Mouse (Mus musculus): ENCODE measurements around the gene Crtc1.

Crtc1 gene

DNA sequence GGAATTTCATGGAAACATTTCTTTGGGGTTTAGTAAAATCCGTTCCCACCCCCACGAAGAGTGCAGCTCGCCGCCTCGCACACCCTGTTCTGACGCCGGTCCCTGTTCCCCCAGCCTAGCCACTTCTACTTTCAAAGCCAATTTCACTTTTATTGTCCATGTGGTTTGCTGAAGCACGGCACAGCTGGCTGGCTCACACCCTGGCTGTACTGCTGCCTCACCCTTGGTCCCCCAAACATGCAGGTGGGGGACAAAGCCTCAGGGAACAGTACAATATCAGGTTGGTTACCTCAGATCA is 23.1 kb upstream of the Crtc1 start:
- DNase-seq (ENCODE audit: low spot score in 2 of 2), result no peak

DNA sequence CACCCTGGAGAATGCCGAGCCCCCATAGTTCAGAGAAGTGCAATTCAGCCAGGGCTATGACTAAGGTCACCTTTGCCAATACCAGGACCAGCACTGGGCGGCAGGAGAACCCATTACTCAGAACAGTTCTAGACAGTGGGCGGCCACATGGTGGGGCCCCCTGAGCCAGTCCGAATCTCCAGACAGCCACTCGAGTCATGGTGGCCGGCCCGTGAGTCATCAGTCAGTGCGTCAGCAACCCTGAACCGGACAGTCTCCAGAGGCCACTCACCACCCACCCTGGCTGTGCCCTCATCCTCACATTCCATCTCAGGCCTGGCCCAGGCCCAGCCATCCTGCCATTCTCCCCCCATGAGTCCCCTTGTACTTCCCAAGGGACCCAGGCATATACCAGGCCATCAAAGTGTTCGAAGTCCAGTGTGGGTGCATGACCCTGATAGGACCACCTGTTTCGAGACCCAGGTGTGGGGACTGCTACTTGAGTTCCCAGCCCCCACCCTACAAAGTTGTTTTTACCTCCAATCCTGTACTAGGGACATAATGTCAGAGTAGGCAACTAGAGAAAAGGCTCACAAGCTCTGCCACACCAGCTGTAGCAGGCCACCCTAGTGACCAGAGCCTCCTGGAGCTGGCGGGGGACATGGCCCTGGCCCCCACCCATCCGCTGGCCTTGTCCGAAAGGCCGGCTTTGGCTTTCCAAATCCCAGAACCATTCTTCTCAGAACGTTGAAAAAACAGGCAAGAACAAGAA is 22.6 kb upstream of the Crtc1 start:
- no peak for DNase-seq (ENCODE audit: low spot score in 2 of 2)

DNA sequence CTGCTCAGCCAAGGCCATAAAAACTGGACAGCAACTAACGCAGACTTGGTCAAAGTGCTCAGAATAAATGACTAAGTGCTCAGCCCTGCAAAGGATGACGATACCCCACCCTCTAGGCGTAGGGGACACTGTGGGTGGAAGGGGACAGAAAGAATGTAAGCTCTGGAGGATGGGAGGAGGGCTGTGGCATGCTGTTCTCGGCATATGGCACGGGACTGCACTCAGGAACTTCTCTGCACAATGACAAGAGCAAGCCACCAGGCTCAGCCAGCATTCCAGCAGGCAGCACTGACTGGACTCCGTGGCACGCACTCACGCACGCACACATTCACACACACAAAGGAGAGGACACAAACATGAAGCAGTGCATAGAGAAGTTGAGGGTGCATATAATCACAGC is 21.2 kb upstream of the Crtc1 start:
- DNase-seq (ENCODE audit: low spot score in 2 of 2), result no peak

DNA sequence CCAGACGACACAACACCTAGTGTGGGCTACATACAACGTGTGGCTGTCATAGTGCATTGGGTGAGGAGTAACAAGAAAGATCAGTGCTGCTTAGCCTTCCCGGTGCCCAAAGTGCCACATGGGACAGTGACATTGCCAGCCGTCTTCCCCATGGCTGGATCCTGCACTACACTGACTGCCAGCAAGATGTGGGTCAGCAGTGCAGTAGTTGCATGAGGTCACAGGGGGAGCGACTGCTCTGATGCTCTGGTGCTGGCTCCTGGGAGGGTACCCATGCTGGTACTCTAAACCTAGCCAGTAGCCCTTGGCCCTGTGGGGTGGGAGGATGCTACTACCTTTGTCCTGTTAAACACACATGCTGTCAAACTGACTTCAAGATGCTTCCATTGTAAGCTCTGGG is 20.8 kb upstream of the Crtc1 start:
- DNase-seq (ENCODE audit: low spot score in 2 of 2), result no peak

DNA sequence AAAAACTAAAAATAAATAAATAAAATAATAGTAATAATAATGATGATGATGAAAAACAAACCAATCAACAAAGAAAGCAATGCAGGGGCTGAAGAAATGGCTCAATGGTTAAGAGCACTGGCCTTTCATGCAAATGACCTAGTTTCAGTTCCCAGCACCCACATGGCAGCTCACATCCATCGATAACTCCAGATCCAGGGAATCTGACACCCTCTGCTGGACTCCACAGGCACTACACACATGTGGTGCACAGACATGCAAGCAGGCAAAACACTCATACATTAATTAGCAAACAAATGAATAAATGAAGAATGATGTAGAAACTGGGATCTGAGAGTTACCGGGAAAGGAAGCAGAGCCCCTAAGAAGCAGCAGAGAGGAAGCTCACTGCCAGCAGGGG is 20.3 kb upstream of the Crtc1 start:
- DNase-seq (ENCODE audit: low spot score in 2 of 2), result no peak

- no peak for DNase-seq (ENCODE audit: low spot score in 2 of 2)
These were observed 19.1 kb upstream of the Crtc1 start for GRCm38 (mm10) chr8:70458462-70458861.

DNA sequence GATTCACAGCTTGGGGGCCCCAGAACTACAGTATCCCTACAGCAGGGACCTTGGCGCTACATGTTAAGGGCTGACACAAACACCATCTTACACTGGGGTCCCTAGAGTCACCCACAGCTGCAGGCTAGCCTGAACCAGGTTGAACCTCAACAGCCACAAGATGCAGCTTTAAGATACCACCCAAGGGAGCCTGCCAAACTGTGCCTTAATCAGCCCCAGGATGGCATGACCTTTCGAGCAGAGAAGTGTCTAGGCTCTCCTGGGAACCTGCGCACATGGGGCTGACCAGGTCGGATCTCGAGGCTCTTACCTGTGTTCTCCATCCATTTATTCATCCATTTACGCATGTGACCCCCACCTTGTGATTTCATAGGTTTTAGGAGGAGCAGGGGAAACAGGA is 18.5 kb upstream of the Crtc1 start:
- no peak for DNase-seq (ENCODE audit: low spot score in 2 of 2)

GRCm38 (mm10) chr8:70456996-70457395 is 17.6 kb upstream of the Crtc1 start:
- no peak for DNase-seq (ENCODE audit: low spot score in 2 of 2)

DNA sequence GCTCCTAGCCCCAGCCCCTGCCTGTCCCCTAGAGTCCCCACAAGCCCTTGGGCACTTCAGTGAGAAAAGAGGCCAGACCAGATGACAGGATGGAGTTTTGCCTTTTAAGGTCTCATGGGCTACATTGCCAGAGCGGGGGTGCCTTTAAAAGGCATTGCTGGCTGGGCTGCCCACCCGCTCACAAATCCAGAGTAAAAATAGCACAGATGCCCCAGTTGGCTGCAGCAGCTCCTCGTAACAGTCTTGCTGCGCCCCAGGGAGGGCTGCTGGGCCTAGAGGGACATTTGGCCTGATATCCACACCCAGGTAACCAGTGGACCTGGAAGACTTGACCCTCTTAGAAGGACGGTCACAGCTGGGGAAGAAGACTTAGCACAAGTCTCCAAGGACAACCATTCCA is 14.5 kb upstream of the Crtc1 start:
- DNase-seq (ENCODE audit: low spot score in 2 of 2), result no peak

- DNase-seq (ENCODE audit: low spot score in 2 of 2), result no peak
These were observed 13.0 kb upstream of the Crtc1 start for GRCm38 (mm10) chr8:70452196-70452966.

- DNase-seq (ENCODE audit: low spot score in 2 of 2), result peak in 1 of 2 experiments; percentile 40
These were observed 8.5 kb upstream of the Crtc1 start for GRCm38 (mm10) chr8:70447639-70448420.

DNA sequence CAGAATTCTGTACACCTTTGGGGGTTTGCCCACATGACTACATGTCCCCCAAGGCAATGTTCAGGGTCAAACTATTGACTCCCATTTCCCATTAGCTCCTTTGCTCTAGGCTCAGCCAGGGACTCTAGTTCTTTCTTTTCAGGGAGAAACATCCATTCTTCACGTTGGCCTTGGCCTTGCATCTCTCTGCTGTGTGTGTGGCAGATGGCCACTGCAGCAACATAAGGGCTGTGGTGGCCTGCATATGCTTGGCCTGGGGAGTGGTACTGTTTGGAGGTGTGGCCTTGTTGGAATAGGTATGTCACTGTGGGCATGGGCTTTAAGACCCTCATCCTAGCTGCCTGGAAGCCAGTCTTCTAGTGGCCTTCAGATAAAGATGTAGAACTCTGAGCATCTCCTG is 6.6 kb upstream of the Crtc1 start:
- DNase-seq (ENCODE audit: low spot score in 2 of 2), result no peak

DNA sequence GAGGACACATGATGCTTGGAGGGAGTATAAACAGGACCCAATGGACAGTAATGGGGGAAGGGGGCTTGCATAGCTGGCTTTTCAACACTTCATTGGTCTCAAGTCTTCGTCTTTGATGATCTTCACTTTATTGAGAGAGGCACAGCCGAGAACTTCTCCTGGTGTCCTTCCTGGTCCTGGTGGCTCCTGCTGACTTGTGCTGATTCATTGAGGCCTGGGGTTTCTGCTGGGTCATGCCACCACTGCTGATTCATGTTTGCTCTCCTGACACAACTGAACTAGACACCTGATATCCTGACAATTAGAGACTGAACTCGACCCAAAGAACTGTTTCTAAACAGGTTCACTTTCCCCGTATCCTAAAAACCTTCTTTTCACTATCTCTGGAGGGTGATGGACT is 3.9 kb upstream of the Crtc1 start:
- no peak for DNase-seq (ENCODE audit: low spot score in 2 of 2)

GRCm38 (mm10) chr8:70441565-70441964 is 2.2 kb upstream of the Crtc1 start:
- DNase-seq (ENCODE audit: low spot score in 2 of 2), result no peak

- no peak for DNase-seq (ENCODE audit: low spot score in 2 of 2)
These were observed 867 bp upstream of the Crtc1 start for GRCm38 (mm10) chr8:70440246-70440645.

DNA sequence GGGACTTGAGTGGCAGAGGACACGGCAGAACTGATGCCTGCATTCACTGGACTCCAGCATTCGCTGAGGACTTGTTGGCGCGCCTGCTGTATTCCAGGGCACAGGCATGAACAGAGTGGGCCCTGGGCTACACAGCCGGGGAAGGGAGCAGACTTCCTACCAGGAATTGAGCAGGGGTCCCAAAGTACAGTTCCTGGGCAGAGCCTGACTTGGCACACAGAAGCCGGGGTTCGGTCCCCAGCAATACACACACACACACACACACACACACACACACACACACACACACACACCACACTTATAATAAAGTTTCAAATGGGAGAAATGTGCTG is 435 bp upstream of the Crtc1 start:
- DNase-seq (ENCODE audit: low spot score in 2 of 2), result no peak

GRCm38 (mm10) chr8:70438423-70438822 is 956 bp downstream of the Crtc1 start:
- DNase-seq (ENCODE audit: low spot score in 2 of 2), result no peak

GRCm38 (mm10) chr8:70435156-70435555 is 4.2 kb downstream of the Crtc1 start:
- no peak for DNase-seq (ENCODE audit: low spot score in 2 of 2)

GRCm38 (mm10) chr8:70432991-70433536 is 6.3 kb downstream of the Crtc1 start:
- DNase-seq (ENCODE audit: low spot score in 2 of 2), result no peak

GRCm38 (mm10) chr8:70431213-70431612 is 8.2 kb downstream of the Crtc1 start:
- DNase-seq (ENCODE audit: low spot score in 2 of 2), result no peak

GRCm38 (mm10) chr8:70426300-70426907 is 13.0 kb downstream of the Crtc1 start:
- no peak for DNase-seq (ENCODE audit: low spot score in 2 of 2)

GRCm38 (mm10) chr8:70422722-70423121 is 16.7 kb downstream of the Crtc1 start:
- DNase-seq (ENCODE audit: low spot score in 2 of 2), result no peak

All from urinary bladder, postnatal 36 days (tissue).